Mouse (Mus musculus) thymus, adult 2 months (tissue): ENCODE measurements at regions not wholly inside any gene's neighbourhood (a gene's known extent, or its start where the extent isn't known, plus 50 kb on each side); places are given as distances from the start of the nearest gene placed in this dataset.

ENCODE experiments used
- CTCF ChIP-seq: fragments of 200-500 bp; IDR thresholded peaks from 2 replicates; pipeline ENCODE4 v1.5.1; 2012; ENCODE audit warnings: mild to moderate bottlenecking, control low read depth, low read length, moderate library complexity, borderline replicate concordance; ENCODE audit not compliant: control insufficient read depth, poor library complexity, insufficient read depth; ENCODE audit errors: extremely low read depth
- POLR2A ChIP-seq: fragments of 200-500 bp; IDR thresholded peaks from 2 replicates; pipeline ENCODE4 v1.6.1; 2012; ENCODE audit warnings: mild to moderate bottlenecking, low read length, control low read depth, moderate library complexity; ENCODE audit not compliant: control insufficient read depth, poor library complexity, insufficient read depth; ENCODE audit errors: extremely low read depth

- TF ChIP-seq POLR2A (no peak), CTCF (no peak)
Measured at GRCm38 (mm10) chr10:53438388-53438787, 58.6 kb upstream of the Cep85l start.
